Mouse (Mus musculus): ENCODE data around the gene Tbl2.

DNA sequence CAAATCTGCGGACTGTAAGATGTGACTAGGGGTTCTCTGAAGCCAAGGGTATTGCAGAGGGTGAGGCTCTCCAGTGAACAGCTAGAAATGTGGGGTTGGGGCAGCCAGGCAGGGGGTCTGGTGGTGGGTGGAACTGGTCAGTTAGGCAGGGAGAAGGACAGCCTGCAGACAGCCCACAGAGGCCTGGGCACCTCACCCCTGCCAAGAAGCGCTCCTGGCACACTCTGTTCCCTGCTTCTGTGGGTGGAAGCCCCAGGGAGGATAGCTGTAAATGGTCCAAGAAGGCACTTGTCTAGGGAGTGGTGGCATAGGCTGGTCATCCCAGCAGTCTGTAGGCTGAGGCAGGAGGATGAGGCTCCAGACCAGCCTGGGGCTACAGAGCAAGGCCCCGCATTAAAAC lies 40.0 kb upstream of the Tbl2 start:
- TF ChIP-seq CHD2 (IDR thresholded peaks at IDR 0.05; ENCODE audit: low read depth, low read length): no peak
- no peak for TF ChIP-seq ZNF384 (IDR thresholded peaks at IDR 0.05; ENCODE audit: low read depth, low read length)
- TF ChIP-seq HCFC1 (IDR thresholded peaks at IDR 0.05; ENCODE audit: borderline replicate concordance, insufficient read depth, low read length): no peak
- TF ChIP-seq MAFK (IDR thresholded peaks at IDR 0.05; ENCODE audit: insufficient read depth, low read depth, low read length): no peak
- no peak for TF ChIP-seq ZC3H11A (IDR thresholded peaks at IDR 0.05; ENCODE audit: borderline replicate concordance, low read depth, low read length)

Measured in ES-E14 (cell line).